Mouse (Mus musculus) limb, embryonic 14.5 days (tissue): ENCODE data around the gene Unk. TPM values are rescaled to one million over a fixed set of nuclear protein-coding genes. Genes with fewer than 3 reads are reported as not detected.

ENCODE experiments used
- ATAC-seq: fragments of 200-750 bp; cut with Nextera tagmentation; 2 replicates; pipeline ENCODE4 v1.8.0; 2017; ENCODE audit warnings: low read depth, moderate number of reproducible peaks, moderate TSS enrichment; ENCODE audit not compliant: low FRiP score
- DNase-seq: peaks from one replicate; pipeline ENCODE4 v3.0.0-alpha.2; 2015; ENCODE audit warnings: low spot score
- H3K27ac ChIP-seq: fragments of 300-500 bp; sonication (generic); replicated peaks from 2 replicates; pipeline ENCODE4 v1.5.1; 2014; ENCODE audit warnings: low read depth, mild to moderate bottlenecking, low read length, moderate library complexity, mixed read lengths
- H3K27me3 ChIP-seq: fragments of 300-500 bp; sonication (generic); 2 replicates; pipeline ENCODE4 v1.6.1; 2014; ENCODE audit warnings: low read length, mixed read lengths; ENCODE audit not compliant: control insufficient read depth, insufficient read depth
- H3K36me3 ChIP-seq: fragments of 300-500 bp; sonication (generic); 2 replicates; pipeline ENCODE4 v1.6.1; 2014; ENCODE audit warnings: mild to moderate bottlenecking, low read length, moderate library complexity, mixed read lengths; ENCODE audit not compliant: control insufficient read depth, insufficient read depth
- H3K4me1 ChIP-seq: fragments of 300-500 bp; sonication (generic); 2 replicates; pipeline ENCODE4 v1.6.1; 2014; ENCODE audit warnings: antibody characterized with exemption, low read length, mixed read lengths; ENCODE audit not compliant: control insufficient read depth, insufficient read depth
- H3K4me2 ChIP-seq: fragments of 300-500 bp; sonication (generic); replicated peaks from 2 replicates; pipeline ENCODE4 v1.6.1; 2014; ENCODE audit warnings: low read depth, mild to moderate bottlenecking, low read length, moderate library complexity; ENCODE audit not compliant: severe bottlenecking
- H3K4me3 ChIP-seq: fragments of 300-500 bp; sonication (generic); replicated peaks from 2 replicates; pipeline ENCODE4 v1.5.1; 2014; ENCODE audit warnings: low read length
- H3K9ac ChIP-seq: fragments of 300-500 bp; sonication (generic); 2 replicates; pipeline ENCODE4 v1.6.1; 2014; ENCODE audit warnings: mild to moderate bottlenecking, low read depth, low read length, moderate library complexity; ENCODE audit not compliant: severe bottlenecking
- H3K9me3 ChIP-seq: fragments of 300-500 bp; sonication (generic); 2 replicates; pipeline ENCODE4 v1.6.1; 2016; ENCODE audit warnings: low read length; ENCODE audit not compliant: control insufficient read depth
- POLR2A ChIP-seq: fragments of 200-500 bp; IDR thresholded peaks from 2 replicates; pipeline ENCODE4 v1.8.0; 2012; ENCODE audit warnings: inconsistent platforms, mild to moderate bottlenecking, moderate library complexity, borderline replicate concordance; ENCODE audit not compliant: insufficient read depth, insufficient read length; ENCODE audit errors: extremely low read depth
- WGBS: fragments of 180-500 bp; shearing (Covaris S2); extraction: QIAGEN DNeasy Blood & Tissue Kit; methylation state at CpG from one replicate; pipeline ENCODE4 v1.1.7; 2014; 5-methylcytosine and 5-hydroxymethylcytosine counted together
- polyA plus RNA-seq, 2 experiments: library from polyadenylated mRNA; depleted of rRNA in 1 of 2; stranded (reverse) in 1 of 2; unstranded in 1 of 2; fragments of >200 nt; fragmentation: Nextera tagmentation in 1 of 2; extraction: Ambion mirVana in 1 of 2; gene quantifications; 2 replicates each; pipeline versions ENCODE4 v1.2.1 to v1.2.3; 2012 to 2014

The Unk gene
- polyA plus RNA-seq (2012; rRNA removed): 80.3 and 99.4 TPM in 2 replicates
- 33.1 and 39.2 TPM in 2 replicates for polyA plus RNA-seq (2014; fragmentation: Nextera tagmentation; extraction: Ambion mirVana)

DNA sequence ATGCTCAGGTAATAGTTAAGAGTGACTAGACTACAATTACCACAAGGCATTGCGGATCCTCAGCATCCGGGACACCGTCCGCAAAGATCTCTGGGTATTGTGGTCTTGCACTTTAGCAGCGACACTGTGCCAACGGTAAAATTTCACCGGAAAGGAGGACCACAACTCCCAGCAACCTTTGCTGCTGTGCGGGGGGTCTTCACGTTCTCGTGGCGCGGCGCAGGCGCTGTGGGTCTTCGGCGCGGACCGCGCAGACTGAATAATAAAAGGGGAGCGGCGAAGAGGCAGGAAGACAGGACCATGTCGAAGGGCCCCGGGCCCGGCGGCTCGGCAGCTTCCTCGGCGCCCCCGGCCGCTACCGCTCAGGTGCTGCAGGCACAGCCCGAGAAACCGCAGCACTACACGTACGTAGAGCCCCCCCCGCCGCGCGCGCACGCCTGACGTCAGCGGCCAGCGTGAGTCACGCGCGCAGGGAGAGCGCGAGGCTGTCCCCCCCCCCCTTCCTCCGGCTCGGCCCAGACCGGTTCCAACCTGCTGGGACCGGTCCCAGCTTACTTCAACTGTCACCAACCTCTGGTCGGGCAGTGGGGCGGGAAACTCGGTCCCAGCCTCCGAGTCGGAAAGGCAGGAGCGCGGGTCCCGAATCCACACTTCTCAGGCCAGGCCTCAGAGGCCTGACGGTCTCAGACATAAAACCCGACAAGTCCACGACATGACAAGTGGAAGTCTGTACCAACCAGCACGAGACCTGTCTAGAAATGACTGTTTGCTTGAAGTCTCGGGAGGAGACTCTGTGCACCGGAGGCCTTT is at the start of gene Unk:
Gene Unk (plus strand): TSS at position 235 of the 810 bp plus-strand sequence.
- Histone ChIP-seq H3K27me3 (no peaks in the 10 kb centered on the region), H3K4me1 (peaks cover 8% of the 10 kb centered on the region), H3K4me2 (peak within 1 kb of the TSS; percentile 61), H3K9ac (peak within 1 kb of the TSS; percentile 87), H3K4me3 (peak within 1 kb of the TSS; percentile 46), H3K36me3 (no peaks in the 10 kb centered on the region; the same call in 1 of the 2 replicates), H3K27ac (peak within 1 kb of the TSS; percentile 94), H3K9me3 (no peaks in the 10 kb centered on the region)
- DNase-seq: peak; percentile 99
- peak; percentile 86; the same call in 1 of the 2 replicates for TF ChIP-seq POLR2A
- 1% methylated on average over 48 of the region's 67 CpGs for WGBS
- ATAC-seq: peak; percentile 94

DNA sequence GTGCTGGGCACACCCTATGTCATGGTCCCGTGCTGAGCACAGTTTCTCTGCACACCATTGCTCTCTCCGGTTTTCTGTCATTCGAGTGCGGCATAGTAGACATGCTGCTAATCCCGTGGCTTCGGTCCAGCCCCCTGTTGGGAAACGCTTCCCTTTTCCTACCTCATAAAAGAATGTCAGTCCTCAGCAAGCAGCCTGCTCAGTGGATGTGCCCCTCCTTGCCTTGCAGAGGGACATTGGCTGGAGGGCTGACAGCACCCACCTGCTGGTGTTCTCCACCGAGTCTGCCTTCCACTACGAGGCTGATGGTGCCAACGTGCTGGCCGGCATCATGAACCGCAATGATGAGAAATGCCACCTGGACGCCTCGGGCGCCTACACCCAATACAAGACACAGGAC is 47.6 kb upstream of the Unk start:
- Histone ChIP-seq H3K36me3 (no peaks in the 10 kb centered on the region), H3K27me3 (no peaks in the 10 kb centered on the region), H3K4me1 (no peaks in the 10 kb centered on the region), H3K27ac (no peak overlapping the region), H3K9me3 (no peaks in the 10 kb centered on the region), H3K4me2 (no peak overlapping the region), H3K4me3 (no peak overlapping the region), H3K9ac (no peak overlapping the region)
- ATAC-seq: no peak
- WGBS: 92% methylated on average over 15 of the region's 15 CpGs
- TF ChIP-seq POLR2A: no peak
- DNase-seq: no peak

DNA sequence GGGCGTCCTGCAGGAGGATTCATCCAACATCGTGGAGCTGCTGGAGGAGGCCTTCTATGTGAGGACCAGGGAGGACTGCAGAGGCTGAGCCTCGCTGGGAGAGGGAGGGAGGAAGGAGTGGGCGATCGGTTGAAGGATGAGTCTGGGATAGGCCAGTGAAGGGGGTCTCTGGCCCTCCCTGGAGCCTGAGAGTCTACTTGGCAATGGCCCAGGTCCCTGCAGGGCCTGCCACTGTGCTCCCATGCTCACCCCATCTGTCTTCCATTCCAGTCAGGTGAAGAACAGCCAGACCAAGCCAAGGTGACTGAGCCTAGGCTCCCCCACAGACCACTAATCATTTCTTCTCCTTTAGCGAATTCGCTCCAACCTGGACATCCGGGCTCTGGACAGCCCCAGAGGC is 46.8 kb upstream of the Unk start:
- Histone ChIP-seq H3K27ac (no peak overlapping the region), H3K27me3 (no peaks in the 10 kb centered on the region), H3K9ac (no peak overlapping the region), H3K9me3 (no peaks in the 10 kb centered on the region), H3K36me3 (no peaks in the 10 kb centered on the region), H3K4me2 (no peak overlapping the region), H3K4me3 (no peak overlapping the region), H3K4me1 (no peaks in the 10 kb centered on the region)
- DNase-seq: no peak
- no peak for TF ChIP-seq POLR2A
- ATAC-seq: no peak
- WGBS: 79% methylated on average over 8 of the region's 8 CpGs

DNA sequence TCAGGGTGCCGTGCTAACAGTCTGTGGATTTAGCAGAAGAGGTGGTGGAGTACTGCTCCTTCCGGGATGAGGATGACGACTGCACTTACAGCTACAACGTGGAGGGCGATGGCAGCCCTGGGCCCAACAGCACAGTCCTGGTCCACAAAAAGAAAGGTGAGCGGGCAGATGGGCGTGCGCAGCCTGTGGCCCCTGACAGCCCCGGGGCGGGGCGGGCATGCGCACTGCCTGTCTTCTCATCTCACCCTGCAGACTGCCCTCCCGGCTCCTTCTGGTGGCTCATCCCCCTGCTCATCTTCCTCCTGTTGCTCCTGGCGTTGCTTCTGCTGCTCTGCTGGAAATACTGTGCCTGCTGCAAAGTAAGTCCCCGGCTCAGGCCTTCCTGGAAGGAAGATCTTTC is 40.4 kb upstream of the Unk start:
- no peak for ATAC-seq
- no peak overlapping the region for H3K4me2 ChIP-seq
- WGBS: 33% methylated on average over 13 of the region's 15 CpGs
- H3K36me3 ChIP-seq: no peaks in the 10 kb centered on the region
- H3K27me3 ChIP-seq: no peaks in the 10 kb centered on the region
- TF ChIP-seq POLR2A: no peak
- DNase-seq: no peak
- no peak overlapping the region for H3K27ac ChIP-seq
- no peaks in the 10 kb centered on the region for H3K4me1 ChIP-seq
- H3K9ac ChIP-seq: no peak overlapping the region
- H3K9me3 ChIP-seq: no peaks in the 10 kb centered on the region
- H3K4me3 ChIP-seq: peak overlapping the region; percentile 10; the same call in 1 of the 2 replicates

DNA sequence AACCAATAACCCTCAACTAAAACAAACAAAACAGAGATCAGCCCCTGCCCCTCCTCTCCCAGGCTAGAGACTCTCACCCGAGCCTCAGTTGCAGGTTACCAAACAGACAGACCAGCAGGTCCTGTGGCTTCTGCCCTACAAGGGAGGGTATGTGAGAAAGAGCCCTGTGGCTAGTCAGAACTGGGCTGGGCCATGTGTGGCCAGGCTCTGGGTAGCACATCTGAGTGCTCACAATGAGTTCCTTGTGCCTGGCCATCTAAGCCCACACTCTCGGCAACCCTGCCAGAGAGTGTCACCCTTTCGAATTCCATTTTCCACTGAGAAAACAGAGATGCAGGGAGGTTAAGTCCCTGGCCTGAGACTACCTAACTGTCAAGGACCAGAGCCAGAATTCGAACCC is 38.0 kb upstream of the Unk start:
- Histone ChIP-seq H3K27ac (no peak overlapping the region), H3K36me3 (no peaks in the 10 kb centered on the region), H3K4me1 (no peaks in the 10 kb centered on the region), H3K4me3 (no peak overlapping the region), H3K4me2 (no peak overlapping the region), H3K9ac (no peak overlapping the region), H3K27me3 (no peaks in the 10 kb centered on the region), H3K9me3 (no peaks in the 10 kb centered on the region)
- WGBS: 75% methylated on average over 4 of the region's 4 CpGs
- DNase-seq (no peak), ATAC-seq (no peak)
- no peak for TF ChIP-seq POLR2A
